Mouse (Mus musculus): ENCODE measurements at regions not wholly inside any gene's neighbourhood (a gene's known extent, or its start where the extent isn't known, plus 50 kb on each side); places are given as distances from the start of the nearest gene placed in this dataset.

DNA sequence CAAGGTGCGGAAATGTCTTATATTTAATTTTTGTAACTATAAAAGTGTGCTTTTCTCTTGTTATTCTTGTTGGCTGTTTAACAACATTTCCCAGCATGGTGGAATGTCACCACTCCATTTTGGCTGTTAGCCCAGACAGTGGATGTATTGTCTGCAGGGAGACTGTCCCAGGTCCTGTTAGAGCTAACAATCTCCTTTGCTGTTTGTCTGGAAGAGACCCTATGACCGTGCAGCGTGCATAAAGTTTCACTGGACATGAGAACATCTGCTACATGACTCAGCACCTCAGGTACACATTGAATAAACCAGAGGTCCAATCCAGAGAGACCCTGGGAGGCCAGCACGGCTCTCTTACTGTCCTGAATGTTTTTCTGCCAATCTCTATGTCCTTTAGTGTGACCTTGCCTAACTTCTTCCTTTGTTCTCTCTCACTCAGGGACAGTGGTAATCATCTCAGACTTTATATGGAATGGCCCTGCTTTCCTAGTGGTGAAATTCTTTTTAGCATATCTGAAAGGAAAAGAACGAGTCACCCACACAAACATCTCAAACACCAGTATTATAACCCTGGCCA lies 450.7 kb downstream of the Fgf9 start:
- Histone ChIP-seq H3K36me3 (ENCODE audit: control insufficient read depth, insufficient read depth, low read length) (no peaks in the 10 kb centered on the region), H3K9me3 (ENCODE audit: control insufficient read depth, low read length) (no peaks in the 10 kb centered on the region), H3K9ac (ENCODE audit: low read length) (no peak overlapping the region), H3K4me1 (ENCODE audit: control insufficient read depth in 2 of 2, insufficient read depth in 2 of 2, low read length in 2 of 2) (peaks cover 15 to 21% of the 10 kb centered on the region in 2 experiments), H3K4me3 (ENCODE audit: control insufficient read depth in 1 of 2, insufficient read depth in 1 of 2, low read depth in 1 of 2, low read length in 2 of 2) (no peak overlapping the region), H3K27ac (replicated peaks in 1 of 2; ENCODE audit: control insufficient read depth in 1 of 2, insufficient read depth in 1 of 2, low read depth in 2 of 2, low read length in 2 of 2) (peak overlapping the region; percentile 76 to 80), H3K4me2 (ENCODE audit: low read length) (0 out of 2 replicates have a peak overlapping the region, but pooled peaks have one; percentile 0), H3K27me3 (ENCODE audit: control insufficient read depth, insufficient read depth, low read length) (no peaks in the 10 kb centered on the region)
- ATAC-seq (ENCODE audit: insufficient number of reproducible peaks, insufficient read depth, low FRiP score, low read depth), result peak; percentile 61
- 20% methylated on average over 5 of the region's 5 CpGs for WGBS

DNA sequence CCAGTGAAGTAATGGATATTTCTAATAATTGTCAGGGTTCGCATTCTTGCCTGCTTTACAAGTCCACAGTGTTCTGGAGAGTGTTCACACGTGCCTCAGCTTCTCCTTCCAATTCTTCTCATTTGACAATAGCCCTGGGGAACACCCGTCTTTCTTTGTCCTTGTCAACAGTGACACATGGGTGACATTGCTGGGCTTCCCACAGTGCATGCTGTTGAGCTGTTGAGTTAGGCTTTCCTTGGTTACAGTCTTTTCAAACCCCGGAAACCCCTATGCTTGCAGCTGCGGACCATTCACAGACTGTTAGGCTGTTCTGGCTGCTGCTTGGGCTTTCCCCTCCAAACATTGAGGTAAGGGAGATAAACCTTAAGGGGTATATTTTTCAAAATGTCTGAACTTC lies 450.0 kb downstream of the Fgf9 start:
- Histone ChIP-seq H3K4me3 (ENCODE audit: control insufficient read depth in 1 of 2, insufficient read depth in 1 of 2, low read depth in 1 of 2, low read length in 2 of 2) (no peak overlapping the region), H3K27me3 (ENCODE audit: control insufficient read depth, insufficient read depth, low read length) (no peaks in the 10 kb centered on the region), H3K27ac (replicated peaks in 1 of 2; ENCODE audit: control insufficient read depth in 1 of 2, insufficient read depth in 1 of 2, low read depth in 2 of 2, low read length in 2 of 2) (peak overlapping the region; percentile 76 to 80), H3K9ac (ENCODE audit: low read length) (no peak overlapping the region), H3K4me1 (ENCODE audit: control insufficient read depth in 2 of 2, insufficient read depth in 2 of 2, low read length in 2 of 2) (peaks cover 15 to 21% of the 10 kb centered on the region in 2 experiments), H3K9me3 (ENCODE audit: control insufficient read depth, low read length) (no peaks in the 10 kb centered on the region), H3K4me2 (ENCODE audit: low read length) (no peak overlapping the region), H3K36me3 (ENCODE audit: control insufficient read depth, insufficient read depth, low read length) (no peaks in the 10 kb centered on the region)
- no peak for ATAC-seq (ENCODE audit: insufficient number of reproducible peaks, insufficient read depth, low FRiP score, low read depth)
- WGBS, result 68% methylated on average over 5 of the region's 5 CpGs

DNA sequence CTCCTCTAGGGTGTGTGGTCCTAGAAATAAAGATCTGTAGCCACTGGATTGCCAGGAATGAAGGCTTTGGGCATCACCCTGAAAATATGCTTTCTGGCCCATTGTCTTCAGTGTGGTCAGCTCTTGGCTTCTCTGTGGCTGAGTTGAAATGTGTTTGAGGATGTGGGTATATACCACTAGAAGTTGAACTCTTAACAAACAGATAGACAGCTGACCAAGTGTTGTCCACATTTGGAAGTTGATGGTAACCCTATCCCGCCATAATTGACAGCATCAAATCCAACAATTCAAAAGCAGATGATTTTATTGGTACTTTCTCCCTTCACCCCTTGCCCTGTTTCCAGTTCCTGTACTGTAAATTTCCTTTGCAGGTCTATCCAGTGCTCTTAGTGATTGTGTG lies 448.7 kb downstream of the Fgf9 start:
- 82% methylated on average over 1 of the region's 1 CpGs for WGBS
- Histone ChIP-seq H3K9me3 (ENCODE audit: control insufficient read depth, low read length) (no peaks in the 10 kb centered on the region), H3K9ac (ENCODE audit: low read length) (no peak overlapping the region), H3K4me3 (ENCODE audit: control insufficient read depth in 1 of 2, insufficient read depth in 1 of 2, low read depth in 1 of 2, low read length in 2 of 2) (no peak overlapping the region), H3K27me3 (ENCODE audit: control insufficient read depth, insufficient read depth, low read length) (no peaks in the 10 kb centered on the region), H3K4me2 (ENCODE audit: low read length) (no peak overlapping the region), H3K4me1 (ENCODE audit: control insufficient read depth in 2 of 2, insufficient read depth in 2 of 2, low read length in 2 of 2) (peaks cover 15 to 21% of the 10 kb centered on the region in 2 experiments), H3K36me3 (ENCODE audit: control insufficient read depth, insufficient read depth, low read length) (no peaks in the 10 kb centered on the region), H3K27ac (replicated peaks in 1 of 2; ENCODE audit: control insufficient read depth in 1 of 2, insufficient read depth in 1 of 2, low read depth in 2 of 2, low read length in 2 of 2) (no peak overlapping the region)
- ATAC-seq (ENCODE audit: insufficient number of reproducible peaks, insufficient read depth, low FRiP score, low read depth), result no peak

DNA sequence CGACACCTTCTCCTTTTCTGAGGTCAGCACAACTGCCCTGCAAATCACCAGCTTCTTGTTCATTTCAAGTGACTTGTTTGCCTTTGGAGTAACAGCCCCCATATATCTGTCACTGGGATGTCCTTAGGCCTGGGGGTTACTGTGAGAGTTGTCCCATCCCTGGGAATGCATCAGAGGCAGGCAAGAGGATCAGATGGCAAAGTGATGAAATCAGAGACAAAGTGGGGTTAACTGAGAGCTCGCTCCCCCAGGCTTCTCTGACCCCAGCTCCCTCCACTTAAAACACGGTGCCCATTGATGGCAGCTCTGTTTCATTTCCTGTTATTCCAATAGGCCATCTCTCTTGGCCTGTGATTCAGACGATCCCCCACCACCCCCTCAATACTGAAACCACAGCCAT lies 446.2 kb downstream of the Fgf9 start:
- peaks cover 14 to 19% of the 10 kb centered on the region in 2 experiments for H3K4me1 ChIP-seq (ENCODE audit: control insufficient read depth in 2 of 2, insufficient read depth in 2 of 2, low read length in 2 of 2)
- no peak for ATAC-seq (ENCODE audit: insufficient number of reproducible peaks, insufficient read depth, low FRiP score, low read depth)
- H3K36me3 ChIP-seq (ENCODE audit: control insufficient read depth, insufficient read depth, low read length), result no peaks in the 10 kb centered on the region
- no peak overlapping the region for H3K4me3 ChIP-seq (ENCODE audit: control insufficient read depth in 1 of 2, insufficient read depth in 1 of 2, low read depth in 1 of 2, low read length in 2 of 2)
- H3K27me3 ChIP-seq (ENCODE audit: control insufficient read depth, insufficient read depth, low read length), result no peaks in the 10 kb centered on the region
- H3K9me3 ChIP-seq (ENCODE audit: control insufficient read depth, low read length), result no peaks in the 10 kb centered on the region
- WGBS, result 39% methylated on average over 4 of the region's 4 CpGs
- no peak overlapping the region for H3K9ac ChIP-seq (ENCODE audit: low read length)
- no peak overlapping the region for H3K27ac ChIP-seq (replicated peaks in 1 of 2; ENCODE audit: control insufficient read depth in 1 of 2, insufficient read depth in 1 of 2, low read depth in 2 of 2, low read length in 2 of 2)
- H3K4me2 ChIP-seq (ENCODE audit: low read length), result no peak overlapping the region

DNA sequence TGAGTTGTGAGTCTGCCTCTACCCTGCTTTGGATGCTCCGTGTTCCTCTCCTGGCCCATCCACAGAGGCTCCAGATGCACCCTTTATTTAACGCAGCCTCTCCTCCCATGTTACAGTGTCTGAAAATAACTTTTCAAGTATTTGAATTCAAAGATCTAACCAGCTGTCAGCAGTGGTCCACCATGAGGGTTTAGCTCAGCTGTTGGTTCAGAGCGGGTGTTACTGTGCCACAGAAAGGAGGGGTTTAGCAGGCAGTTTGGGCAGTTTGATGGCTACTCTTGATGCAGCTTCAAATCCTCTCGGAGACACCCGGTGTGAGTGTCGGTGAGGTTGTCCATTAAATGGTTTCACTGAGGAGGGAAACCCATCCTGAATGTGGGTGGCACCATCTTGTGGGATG lies 441.8 kb downstream of the Fgf9 start:
- H3K27me3 ChIP-seq (ENCODE audit: control insufficient read depth, insufficient read depth, low read length), result no peaks in the 10 kb centered on the region
- no peak for ATAC-seq (ENCODE audit: insufficient number of reproducible peaks, insufficient read depth, low FRiP score, low read depth)
- no peaks in the 10 kb centered on the region for H3K9me3 ChIP-seq (ENCODE audit: control insufficient read depth, low read length)
- no peak overlapping the region for H3K4me3 ChIP-seq (ENCODE audit: control insufficient read depth in 1 of 2, insufficient read depth in 1 of 2, low read depth in 1 of 2, low read length in 2 of 2)
- H3K27ac ChIP-seq (replicated peaks in 1 of 2; ENCODE audit: control insufficient read depth in 1 of 2, insufficient read depth in 1 of 2, low read depth in 2 of 2, low read length in 2 of 2), result no peak overlapping the region
- H3K4me2 ChIP-seq (ENCODE audit: low read length), result no peak overlapping the region
- H3K9ac ChIP-seq (ENCODE audit: low read length), result no peak overlapping the region
- H3K36me3 ChIP-seq (ENCODE audit: control insufficient read depth, insufficient read depth, low read length), result no peaks in the 10 kb centered on the region
- H3K4me1 ChIP-seq (ENCODE audit: control insufficient read depth in 2 of 2, insufficient read depth in 2 of 2, low read length in 2 of 2), result peaks cover 4 to 9% of the 10 kb centered on the region in 2 experiments
- 79% methylated on average over 6 of the region's 6 CpGs for WGBS

DNA sequence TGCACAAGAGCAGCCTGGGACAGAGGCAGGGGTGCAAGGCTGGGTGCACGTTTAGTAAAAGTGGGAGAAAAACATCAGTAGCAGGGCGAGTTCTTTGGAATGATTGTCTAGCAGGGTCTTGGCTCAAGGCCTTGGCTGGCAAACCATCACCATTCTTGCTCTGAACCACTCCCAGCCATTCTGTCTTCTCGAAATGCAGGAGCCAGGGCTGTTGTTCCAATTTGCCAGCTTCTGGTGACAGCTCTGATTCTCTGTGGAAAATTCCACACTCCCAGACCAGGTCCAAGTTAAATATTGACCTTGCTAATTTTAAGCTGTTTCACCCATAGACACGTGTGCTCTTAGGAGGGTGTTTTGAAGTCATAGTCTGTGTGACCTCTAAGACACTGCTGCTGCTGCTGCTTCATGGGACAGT lies 441.2 kb downstream of the Fgf9 start:
- no peak overlapping the region for H3K4me3 ChIP-seq (ENCODE audit: control insufficient read depth in 1 of 2, insufficient read depth in 1 of 2, low read depth in 1 of 2, low read length in 2 of 2)
- no peaks in the 10 kb centered on the region for H3K27me3 ChIP-seq (ENCODE audit: control insufficient read depth, insufficient read depth, low read length)
- no peaks in the 10 kb centered on the region for H3K9me3 ChIP-seq (ENCODE audit: control insufficient read depth, low read length)
- H3K4me1 ChIP-seq (ENCODE audit: control insufficient read depth in 2 of 2, insufficient read depth in 2 of 2, low read length in 2 of 2), result peaks cover 5 to 11% of the 10 kb centered on the region in 2 experiments
- H3K4me2 ChIP-seq (ENCODE audit: low read length), result no peak overlapping the region
- no peak overlapping the region for H3K9ac ChIP-seq (ENCODE audit: low read length)
- no peak for ATAC-seq (ENCODE audit: insufficient number of reproducible peaks, insufficient read depth, low FRiP score, low read depth)
- H3K27ac ChIP-seq (replicated peaks in 1 of 2; ENCODE audit: control insufficient read depth in 1 of 2, insufficient read depth in 1 of 2, low read depth in 2 of 2, low read length in 2 of 2), result no peak overlapping the region
- 57% methylated on average over 4 of the region's 4 CpGs for WGBS
- H3K36me3 ChIP-seq (ENCODE audit: control insufficient read depth, insufficient read depth, low read length), result no peaks in the 10 kb centered on the region

DNA sequence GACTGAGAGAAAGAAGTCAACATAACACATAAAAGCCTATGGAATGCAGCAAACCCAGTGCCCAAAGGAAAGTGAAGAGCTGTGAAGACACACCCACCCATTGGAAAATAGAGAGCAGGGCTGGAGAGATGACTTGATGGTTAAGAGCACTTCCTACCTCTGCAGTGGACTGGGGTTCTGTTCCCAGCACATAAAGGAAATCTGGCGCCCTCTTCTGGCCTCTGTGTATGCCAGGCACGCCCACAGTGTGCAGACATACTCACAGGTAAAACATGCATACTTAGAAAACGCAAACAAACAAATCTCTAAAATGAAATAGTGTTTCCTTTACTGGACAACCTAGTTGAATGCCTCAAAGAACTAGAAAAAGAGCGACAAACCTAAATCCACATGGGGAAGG lies 440.4 kb downstream of the Fgf9 start:
- no peak overlapping the region; a peak in 1 of 4 replicates for H3K27ac ChIP-seq (replicated peaks in 1 of 2; ENCODE audit: control insufficient read depth in 1 of 2, insufficient read depth in 1 of 2, low read depth in 2 of 2, low read length in 2 of 2)
- H3K4me1 ChIP-seq (ENCODE audit: control insufficient read depth in 2 of 2, insufficient read depth in 2 of 2, low read length in 2 of 2), result peaks cover 4 to 14% of the 10 kb centered on the region in 2 experiments; a peak in 3 of 4 replicates
- H3K9me3 ChIP-seq (ENCODE audit: control insufficient read depth, low read length), result no peaks in the 10 kb centered on the region
- H3K27me3 ChIP-seq (ENCODE audit: control insufficient read depth, insufficient read depth, low read length), result no peaks in the 10 kb centered on the region
- ATAC-seq (ENCODE audit: insufficient number of reproducible peaks, insufficient read depth, low FRiP score, low read depth), result no peak
- H3K36me3 ChIP-seq (ENCODE audit: control insufficient read depth, insufficient read depth, low read length), result no peaks in the 10 kb centered on the region
- WGBS, result 74% methylated on average over 4 of the region's 4 CpGs
- no peak overlapping the region for H3K4me2 ChIP-seq (ENCODE audit: low read length)
- H3K9ac ChIP-seq (ENCODE audit: low read length), result no peak overlapping the region
- no peak overlapping the region for H3K4me3 ChIP-seq (ENCODE audit: control insufficient read depth in 1 of 2, insufficient read depth in 1 of 2, low read depth in 1 of 2, low read length in 2 of 2)

DNA sequence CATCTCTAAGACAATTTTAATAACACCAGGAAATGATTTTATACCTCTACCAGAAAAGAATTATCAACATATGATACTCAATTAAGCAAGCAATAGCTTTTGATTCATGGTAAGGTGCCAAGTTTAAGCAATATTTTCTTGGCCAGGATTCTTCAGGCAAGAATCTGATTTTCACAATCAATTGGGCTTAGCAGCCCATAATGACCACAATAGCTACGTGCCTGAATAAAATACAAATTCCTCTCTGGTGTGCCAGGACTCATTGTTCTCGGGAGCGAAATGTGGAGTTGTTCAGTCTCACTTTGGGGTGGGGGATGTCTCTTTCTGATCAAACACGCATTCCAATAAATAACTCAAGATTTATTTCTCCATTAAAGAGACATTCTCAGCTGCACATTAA lies 438.8 kb downstream of the Fgf9 start:
- Histone ChIP-seq H3K27me3 (ENCODE audit: control insufficient read depth, insufficient read depth, low read length) (no peaks in the 10 kb centered on the region), H3K9ac (ENCODE audit: low read length) (no peak overlapping the region), H3K27ac (replicated peaks in 1 of 2; ENCODE audit: control insufficient read depth in 1 of 2, insufficient read depth in 1 of 2, low read depth in 2 of 2, low read length in 2 of 2) (no peak overlapping the region), H3K9me3 (ENCODE audit: control insufficient read depth, low read length) (no peaks in the 10 kb centered on the region), H3K4me1 (ENCODE audit: control insufficient read depth in 2 of 2, insufficient read depth in 2 of 2, low read length in 2 of 2) (peaks cover 4 to 14% of the 10 kb centered on the region in 2 experiments; a peak in 3 of 4 replicates), H3K4me2 (ENCODE audit: low read length) (no peak overlapping the region), H3K4me3 (ENCODE audit: control insufficient read depth in 1 of 2, insufficient read depth in 1 of 2, low read depth in 1 of 2, low read length in 2 of 2) (no peak overlapping the region), H3K36me3 (ENCODE audit: control insufficient read depth, insufficient read depth, low read length) (no peaks in the 10 kb centered on the region)
- WGBS, result 83% methylated on average over 4 of the region's 4 CpGs
- ATAC-seq (ENCODE audit: insufficient number of reproducible peaks, insufficient read depth, low FRiP score, low read depth), result no peak
